Mouse (Mus musculus) embryonic fibroblast, embryonic 13.5 days (primary cell): Measurements from ENCODE around the gene a.

Experiments used
- CTCF ChIP-seq: IDR thresholded peaks from 2 replicates; pipeline ENCODE4 v1.5.1; 2011; ENCODE audit warnings: mild to moderate bottlenecking, control low read depth, low read length, moderate library complexity, borderline replicate concordance; ENCODE audit not compliant: insufficient read depth
- POLR2A ChIP-seq: IDR thresholded peaks from 2 replicates; pipeline ENCODE4 v1.6.1; 2011; ENCODE audit warnings: low read depth, mild to moderate bottlenecking, control low read depth, low read length, moderate library complexity

GRCm38 (mm10) chr2:154803845-154804244, 12.6 kb downstream of the a start:
- TF ChIP-seq CTCF (no peak), POLR2A (no peak)
